Mouse (Mus musculus): ENCODE data around the gene Defb47.

Gene Defb47

GRCm38 (mm10) chr14:62997777-62998176, at the start of gene Defb47:
Defb47 (plus strand) TSS chr14:62998077.
- DNase-seq: no peak

DNA sequence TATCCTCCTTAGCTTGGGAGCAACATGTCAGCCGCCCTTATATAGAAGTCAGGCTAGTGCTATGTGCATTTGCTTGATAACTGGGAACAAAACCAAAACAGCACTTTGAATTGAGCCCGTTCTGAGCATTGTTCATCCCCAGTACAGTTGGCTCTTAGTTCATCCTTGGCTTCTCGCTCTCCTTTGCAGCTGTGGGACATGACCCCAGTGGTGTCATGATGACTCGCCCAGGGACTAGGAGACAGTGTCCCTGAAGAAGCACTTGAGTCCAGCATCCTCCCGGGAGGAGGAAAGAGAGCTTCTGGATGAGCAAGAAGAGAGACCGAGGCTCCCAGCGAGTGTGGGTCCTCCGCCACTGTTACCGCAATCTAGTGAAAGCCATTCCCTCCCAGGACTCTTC, 41.8 kb upstream of the Defb47 start:
- no peak for DNase-seq

DNA sequence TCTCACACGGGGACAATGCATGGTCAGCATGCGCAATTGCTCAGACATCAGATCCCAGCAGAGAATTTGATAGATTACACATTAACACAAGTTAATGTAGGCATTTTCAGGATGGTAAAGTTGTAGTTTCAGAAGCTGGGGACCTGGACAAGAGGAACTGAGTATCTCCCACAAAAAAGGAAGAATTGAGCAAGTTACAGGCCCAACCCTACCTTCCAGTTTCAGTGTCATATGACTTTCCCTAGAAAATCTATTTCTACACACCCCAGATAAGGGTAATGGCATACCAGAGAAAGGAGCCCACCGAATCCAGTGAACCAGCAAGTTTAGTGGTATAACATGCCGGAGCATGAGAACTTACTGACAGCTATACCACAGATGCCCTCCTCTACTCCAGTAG, 34.2 kb upstream of the Defb47 start:
- DNase-seq: no peak

DNA sequence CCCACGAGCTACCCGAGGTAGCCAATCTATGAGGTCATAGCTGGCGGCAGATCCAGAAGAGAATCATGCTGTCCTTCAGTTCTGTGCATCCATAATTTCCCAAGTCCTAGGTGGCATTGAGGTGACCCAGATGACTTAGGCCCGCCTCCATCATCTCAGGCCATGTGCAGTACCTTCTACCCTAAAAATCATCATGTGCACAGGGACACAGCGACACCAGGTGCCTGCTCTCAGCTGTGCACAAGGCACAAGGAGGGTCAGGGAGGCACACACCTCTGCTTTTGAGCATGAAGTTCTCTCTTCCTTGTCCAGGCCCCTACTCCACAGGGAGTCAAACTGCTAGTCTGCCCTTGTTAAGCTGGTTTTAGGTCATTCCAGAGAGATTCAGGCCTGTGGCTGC, 32.5 kb upstream of the Defb47 start:
- DNase-seq: no peak

DNA sequence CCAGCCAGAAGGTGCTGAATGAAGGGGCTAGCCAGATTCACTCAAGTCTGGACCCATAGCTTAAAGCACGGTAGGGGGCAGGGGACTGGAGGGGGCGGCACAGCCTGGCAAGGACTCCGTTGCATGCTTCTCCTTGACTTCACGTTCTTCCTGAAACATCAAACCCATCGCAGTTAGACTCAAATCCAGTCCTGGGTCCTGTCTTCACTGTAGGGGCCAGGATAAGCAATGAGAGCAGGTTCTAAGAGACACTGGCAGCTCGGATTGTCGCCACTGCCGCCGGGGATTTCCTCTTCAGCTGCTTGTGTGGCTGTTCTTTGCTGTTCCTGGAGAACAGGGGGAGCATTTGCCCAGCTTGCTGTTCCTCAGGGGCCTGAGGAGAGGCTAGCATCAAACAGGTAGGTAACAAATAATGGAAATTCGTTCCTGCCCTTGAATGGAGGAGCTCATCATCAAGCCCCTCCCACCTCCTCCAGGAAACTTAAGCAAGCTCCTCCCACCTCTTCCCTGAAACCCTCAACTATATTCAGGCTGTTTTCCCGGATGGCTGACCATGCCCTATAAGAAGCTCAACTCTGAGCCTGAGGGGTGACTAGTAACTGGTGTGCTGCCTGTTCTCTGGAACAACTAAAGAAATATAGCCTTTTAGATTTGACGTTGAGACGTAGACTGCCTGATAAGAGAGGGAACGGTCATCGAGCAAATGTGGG, 31.9 kb upstream of the Defb47 start:
- DNase-seq: no peak

DNA sequence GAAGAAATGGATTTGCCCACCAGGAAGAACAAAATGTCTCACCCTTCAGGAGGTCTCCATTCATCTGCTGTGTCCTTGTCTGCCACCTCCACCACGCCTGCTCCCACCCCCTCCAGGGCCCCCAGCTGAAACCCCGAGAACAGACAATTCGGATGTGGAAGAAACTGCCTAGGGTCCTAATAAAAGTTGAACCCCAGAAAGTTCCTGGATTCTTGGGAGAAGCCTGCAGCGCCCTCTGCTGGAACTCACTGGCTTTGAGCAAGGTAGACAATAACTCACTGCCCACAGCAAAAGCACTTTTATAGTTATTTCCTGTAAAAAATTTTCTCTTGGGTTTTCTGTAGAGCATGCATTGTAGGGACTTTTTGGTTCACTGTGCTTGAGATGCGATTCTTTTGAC, 22.8 kb upstream of the Defb47 start:
- DNase-seq: peak; percentile 62 to 71

DNA sequence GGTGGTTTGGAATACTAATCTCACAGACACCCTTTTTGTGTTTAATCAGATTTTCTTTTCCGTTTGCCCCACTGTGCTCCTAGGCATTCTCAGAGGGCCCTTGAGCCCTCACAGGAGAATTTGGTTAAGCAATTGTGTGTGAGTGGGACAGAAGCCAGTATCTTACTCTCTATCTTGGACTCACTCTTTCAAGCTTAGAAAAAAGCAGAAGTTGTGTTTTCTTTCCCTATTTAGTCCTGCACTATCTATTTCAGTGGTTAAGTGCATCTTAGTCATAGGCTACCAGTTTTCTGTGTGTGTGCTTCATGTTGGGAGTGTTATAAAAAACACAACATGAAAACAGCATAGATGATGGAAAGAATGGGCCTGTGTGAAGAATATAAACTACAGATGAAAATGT, 18.1 kb upstream of the Defb47 start:
- DNase-seq: no peak

GRCm38 (mm10) chr14:62984410-62984809, 13.5 kb upstream of the Defb47 start, which contains the start of gene Defb48:
Defb48 (minus strand) TSS chr14:62984510.
- no peak for DNase-seq

GRCm38 (mm10) chr14:62991271-62991670, 6.6 kb upstream of the Defb47 start:
- no peak for DNase-seq

GRCm38 (mm10) chr14:62991849-62992510, 5.9 kb upstream of the Defb47 start:
- no peak for DNase-seq

DNA sequence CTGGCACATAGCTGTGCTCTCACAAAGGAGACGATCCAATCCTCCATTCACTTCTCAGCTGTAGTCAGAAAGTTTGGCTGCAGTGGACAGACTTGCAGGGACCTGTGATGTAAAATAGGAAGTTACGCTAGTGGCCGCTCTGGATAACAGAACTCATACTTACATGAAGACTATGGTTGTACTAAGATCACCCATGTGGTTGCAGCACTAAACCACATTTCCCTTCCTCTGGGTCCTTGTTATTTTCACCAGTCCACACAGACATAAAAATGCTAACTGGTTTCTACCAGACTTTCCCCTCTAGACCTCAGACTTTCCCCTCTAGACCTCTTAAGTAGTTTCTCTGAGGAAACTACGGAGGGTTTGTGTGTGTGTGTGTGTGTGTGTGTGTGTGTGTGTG, 1.1 kb downstream of the Defb47 start:
- DNase-seq: no peak

DNA sequence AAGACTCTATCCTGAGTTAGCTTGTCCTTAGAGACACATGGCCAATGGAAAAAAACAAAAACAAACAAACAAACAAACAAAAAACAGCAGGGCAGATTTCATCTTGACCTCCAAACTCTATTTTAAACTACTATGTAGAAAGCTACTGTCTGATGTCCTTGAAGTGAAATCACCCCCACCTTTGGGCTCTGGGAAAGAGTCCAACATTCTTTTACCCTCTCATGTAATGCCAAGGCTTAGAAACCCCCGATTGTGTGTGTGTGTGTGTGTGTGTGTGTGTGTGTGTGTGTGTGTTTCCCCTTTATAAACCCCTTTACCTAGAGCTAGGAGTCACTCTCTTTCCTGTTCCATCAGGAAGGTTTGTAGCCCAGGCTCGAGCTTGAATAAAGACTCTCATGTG, 4.7 kb downstream of the Defb47 start:
- DNase-seq: no peak

- DNase-seq: no peak
These were observed 13.6 kb downstream of the Defb47 start, which contains the start of gene Defb43 for GRCm38 (mm10) chr14:63011471-63011870. Defb43 (plus strand) TSS chr14:63011771.

GRCm38 (mm10) chr14:63013082-63013481, 15.2 kb downstream of the Defb47 start:
- no peak for DNase-seq

DNA sequence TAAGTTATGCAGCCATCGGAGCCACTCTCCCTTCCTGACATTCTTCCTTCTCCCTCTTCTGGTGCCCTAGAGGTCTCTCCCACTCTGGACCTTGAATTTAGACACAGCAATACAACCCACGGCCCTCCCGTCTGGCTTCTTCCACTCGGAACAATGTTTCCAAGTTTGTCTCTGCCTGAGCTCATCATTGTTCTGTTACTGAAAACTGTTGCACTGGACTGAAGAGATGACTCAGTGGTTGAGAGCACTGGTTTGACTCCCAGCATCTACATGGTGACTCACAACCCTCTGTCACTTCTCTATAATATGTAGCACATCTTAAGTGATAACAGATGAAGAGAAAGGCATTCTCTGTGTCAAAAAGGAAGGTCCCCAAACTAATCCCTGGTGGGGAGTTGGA, 16.8 kb downstream of the Defb47 start:
- no peak for DNase-seq

DNA sequence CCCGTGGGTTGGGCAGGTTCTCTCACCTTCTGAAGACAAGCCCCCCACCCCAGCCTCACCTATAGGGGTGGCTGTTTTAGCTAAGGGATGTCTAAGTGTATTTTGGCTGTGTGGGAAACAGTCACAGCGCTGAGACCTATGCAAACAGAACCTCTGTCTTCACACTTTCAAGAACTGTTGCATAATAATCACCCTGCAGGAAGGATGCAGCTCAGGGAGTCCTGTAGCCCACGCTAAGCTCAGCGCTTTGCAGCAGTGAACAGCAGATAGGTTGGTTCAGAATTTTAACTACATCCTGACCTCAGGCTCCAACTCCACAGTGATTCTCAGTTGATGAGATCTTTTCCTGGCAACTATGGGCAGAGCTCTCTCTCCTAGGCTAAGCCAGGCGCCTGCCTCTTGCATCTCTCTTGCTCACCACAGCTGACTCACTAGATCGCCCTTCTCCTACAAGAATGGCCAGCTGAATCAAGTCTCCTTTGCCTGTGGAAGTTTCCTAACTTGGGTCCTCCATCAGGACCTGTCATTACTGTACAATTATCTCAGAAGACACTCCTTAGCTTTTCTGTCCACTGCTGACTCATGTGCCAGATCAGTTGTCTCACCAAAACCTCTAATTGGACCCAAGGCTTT, 22.8 kb downstream of the Defb47 start:
- DNase-seq: no peak

DNA sequence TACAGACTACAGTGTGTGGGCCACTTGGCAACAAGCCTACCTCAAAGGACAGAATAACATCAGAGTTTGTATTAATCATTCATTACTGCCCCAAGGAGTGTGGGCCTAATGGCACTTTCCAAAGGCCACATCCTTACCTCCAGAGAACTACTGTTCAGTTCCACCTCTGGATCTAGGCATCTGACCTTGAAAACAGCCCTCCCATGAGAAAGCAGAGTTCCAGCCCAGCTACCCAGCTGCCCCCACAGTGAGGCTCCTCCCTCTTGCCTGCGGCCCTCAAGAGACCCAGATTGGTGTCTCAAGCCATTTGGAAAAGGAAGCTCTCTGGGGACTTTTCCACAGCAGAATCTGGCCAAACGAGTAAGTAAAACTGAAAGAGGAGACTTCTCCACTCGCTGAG, 48.8 kb downstream of the Defb47 start, which contains the start of gene Defb42:
Gene Defb42 (plus strand): TSS at position 301 of the 400 bp plus-strand sequence.
- DNase-seq: no peak

GRCm38 (mm10) chr14:63049910-63050370, 52.1 kb downstream of the Defb47 start, which contains the start of gene Defb30:
Defb30 (minus strand) TSS chr14:63049960.
- DNase-seq: no peak
